In genomic region chr12:28376770-28377169, GRCm38 (mm10) we compare ENCODE assay signal across 23 mouse cellular contexts.
DNase-seq lines count a peak whose midpoint lies in the region; ATAC-seq and TF ChIP-seq lines count a peak whose summit lies in the region.
"Had no signal": no experiment of that assay in that cellular context is flagged by ENCODE, and none has a peak within 500 bp of the region (broad histone marks: within the 10 kb centered on the region; RNA-seq: fewer than 3 reads in every experiment).

No protein-coding gene starts in this region.

- H3K27me3 ChIP-seq in neural tube, embryonic 11.5 days (ENCODE audit: control insufficient read depth, insufficient read depth, low read length) = no peaks in the 10 kb centered on the region
- H3K27me3 ChIP-seq in neural tube, embryonic 15.5 days (replicated peaks) = no peaks in the 10 kb centered on the region
- no peaks in the 10 kb centered on the region for H3K27me3 ChIP-seq in forebrain, embryonic 10.5 days (ENCODE audit: poor library complexity, severe bottlenecking)
- no peaks in the 10 kb centered on the region for H3K27me3 ChIP-seq in forebrain, postnatal 0 days (ENCODE audit: insufficient read depth, low read length)
- H3K27me3 ChIP-seq: embryonic facial prominence, embryonic 15.5 days; heart, embryonic 15.5 days; hindbrain, embryonic 15.5 days; limb, embryonic 13.5 days had no signal

- H3K4me1 ChIP-seq in neural tube, embryonic 11.5 days (ENCODE audit: control insufficient read depth, insufficient read depth, low read length) = peaks cover 9% of the 10 kb centered on the region
- peaks cover 8% of the 10 kb centered on the region; the same call in 1 of the 2 replicates for H3K4me1 ChIP-seq in neural tube, embryonic 15.5 days
- peaks cover 44% of the 10 kb centered on the region for H3K4me1 ChIP-seq in forebrain, embryonic 10.5 days
- peaks cover 12% of the 10 kb centered on the region; the same call in 1 of the 2 replicates for H3K4me1 ChIP-seq in forebrain, postnatal 0 days (ENCODE audit: insufficient read depth)

- DNase-seq in neural tube, embryonic 11.5 days (ENCODE audit: low spot score) = peak; percentile 33
- DNase-seq in forebrain, embryonic 10.5 days (ENCODE audit: extremely low spot score, low spot score) = no peak
- no peak for DNase-seq in forebrain, postnatal 0 days
- DNase-seq in retina, postnatal 1 day = peak; percentile 73
- DNase-seq in urinary bladder, postnatal 4 days (ENCODE audit: low spot score in 2 of 2) = no peak
- DNase-seq: adrenal gland, adult 8-10 months; cerebellum, adult 11-12 months; gastrocnemius, adult 2 months; heart, adult 18-20 months; kidney, adult 18-20 months; kidney, postnatal 14 days; layer of hippocampus, adult 9-11 months; thymus, postnatal 25 days had no signal

- H3K4me3 ChIP-seq in neural tube, embryonic 11.5 days (ENCODE audit: low read depth, low read length) = no peak overlapping the region
- H3K4me3 ChIP-seq in neural tube, embryonic 15.5 days (replicated peaks) = no peak overlapping the region
- H3K4me3 ChIP-seq in forebrain, embryonic 10.5 days = no peak overlapping the region
- no peak overlapping the region for H3K4me3 ChIP-seq in forebrain, postnatal 0 days (ENCODE audit: low read depth, low read length)
- H3K4me3 ChIP-seq: embryonic facial prominence, embryonic 15.5 days; gastrocnemius, adult 2 months; heart, embryonic 15.5 days; hindbrain, embryonic 15.5 days; limb, embryonic 13.5 days had no signal

- no peaks in the 10 kb centered on the region for H3K9me3 ChIP-seq in neural tube, embryonic 11.5 days (ENCODE audit: control insufficient read depth, low read length)
- no peaks in the 10 kb centered on the region for H3K9me3 ChIP-seq in neural tube, embryonic 15.5 days (replicated peaks)
- no peaks in the 10 kb centered on the region for H3K9me3 ChIP-seq in forebrain, embryonic 10.5 days
- H3K9me3 ChIP-seq in forebrain, postnatal 0 days (ENCODE audit: low read length) = no peaks in the 10 kb centered on the region
- H3K9me3 ChIP-seq: embryonic facial prominence, embryonic 15.5 days; heart, embryonic 15.5 days; hindbrain, embryonic 15.5 days; limb, embryonic 13.5 days had no signal

- no peak for TF ChIP-seq CTCF in forebrain, postnatal 0 days (IDR thresholded peaks at IDR 0.05; ENCODE audit: low read depth)

- no peak overlapping the region for H3K27ac ChIP-seq in neural tube, embryonic 11.5 days (ENCODE audit: low read depth, low read length)
- H3K27ac ChIP-seq in neural tube, embryonic 15.5 days (replicated peaks) = no peak overlapping the region
- H3K27ac ChIP-seq in forebrain, embryonic 10.5 days = peak overlapping the region; percentile 31; the same call in 1 of the 2 replicates
- no peak overlapping the region for H3K27ac ChIP-seq in forebrain, postnatal 0 days (ENCODE audit: low read depth, low read length)
- H3K27ac ChIP-seq: gastrocnemius, adult 2 months; heart, embryonic 15.5 days; hindbrain, embryonic 15.5 days; liver, embryonic 14.5 days; stomach, postnatal 0 days had no signal

- peak; percentile 27; the same call in 1 of the 2 replicates for ATAC-seq in neural tube, embryonic 11.5 days (ENCODE audit: insufficient read depth, low FRiP score, low TSS enrichment)
- no peak for ATAC-seq in neural tube, embryonic 15.5 days (ENCODE audit: low FRiP score)
- ATAC-seq in forebrain, postnatal 0 days = peak; percentile 50
- ATAC-seq in activated CD4-positive, CD25-positive, alpha-beta regulatory T cell, adult 4 months = no peak
- ATAC-seq: lung, postnatal 0 days had no signal

- no peaks in the 10 kb centered on the region for H3K36me3 ChIP-seq in neural tube, embryonic 11.5 days (ENCODE audit: control insufficient read depth, insufficient read depth, low read length)
- no peaks in the 10 kb centered on the region for H3K36me3 ChIP-seq in neural tube, embryonic 15.5 days
- no peaks in the 10 kb centered on the region for H3K36me3 ChIP-seq in forebrain, embryonic 10.5 days (replicated peaks)
- no peaks in the 10 kb centered on the region for H3K36me3 ChIP-seq in forebrain, postnatal 0 days (ENCODE audit: insufficient read depth)
- H3K36me3 ChIP-seq: embryonic facial prominence, embryonic 15.5 days; G1E; heart, embryonic 15.5 days; hindbrain, embryonic 15.5 days; limb, embryonic 13.5 days had no signal

- H3K9ac ChIP-seq in neural tube, embryonic 11.5 days (ENCODE audit: low read length) = no peak overlapping the region
- no peak overlapping the region for H3K9ac ChIP-seq in neural tube, embryonic 15.5 days (replicated peaks)
- no peak overlapping the region for H3K9ac ChIP-seq in forebrain, postnatal 0 days
- H3K9ac ChIP-seq: embryonic facial prominence, embryonic 15.5 days; heart, embryonic 15.5 days; hindbrain, embryonic 15.5 days; limb, embryonic 13.5 days; liver, embryonic 14.5 days had no signal

- H3K4me2 ChIP-seq in neural tube, embryonic 11.5 days (ENCODE audit: low read depth) = no peak overlapping the region
- H3K4me2 ChIP-seq in neural tube, embryonic 15.5 days = no peak overlapping the region
- no peak overlapping the region for H3K4me2 ChIP-seq in forebrain, postnatal 0 days (ENCODE audit: low read depth)
- H3K4me2 ChIP-seq: embryonic facial prominence, embryonic 15.5 days; heart, embryonic 15.5 days; hindbrain, embryonic 15.5 days; limb, embryonic 13.5 days had no signal

- WGBS in neural tube, embryonic 11.5 days = 66% methylated on average over 4 of the region's 4 CpGs
- 28% methylated on average over 4 of the region's 4 CpGs for WGBS in neural tube, embryonic 15.5 days
- WGBS in forebrain, embryonic 10.5 days = 60% methylated on average over 4 of the region's 4 CpGs
- 16% methylated on average over 4 of the region's 4 CpGs for WGBS in forebrain, postnatal 0 days

Comparison
In these comparisons a context has a peak if more than half of its experiments do, and no peak if none do; other contexts are left out.
1. ATAC-seq: peak in neural tube, embryonic 11.5 days (single experiment) and forebrain, postnatal 0 days (single experiment); none in neural tube, embryonic 15.5 days (single experiment) and activated CD4-positive, CD25-positive, alpha-beta regulatory T cell, adult 4 months (single experiment).
2. DNase-seq: peak in neural tube, embryonic 11.5 days (single experiment) and retina, postnatal 1 day (single experiment); none in forebrain, embryonic 10.5 days (single experiment), forebrain, postnatal 0 days (single experiment) and urinary bladder, postnatal 4 days (0 of 2).